Mouse (Mus musculus) heart, embryonic 15.5 days (tissue): ENCODE measurements around the gene Nbea. TPM values are rescaled to one million over a fixed set of nuclear protein-coding genes. Genes with fewer than 3 reads are reported as not detected.

Experiments used
- ATAC-seq: fragments of 200-750 bp; cut with Nextera tagmentation; replicated peaks from 2 replicates; pipeline ENCODE4 v1.8.0; 2017; ENCODE audit warnings: low read depth, moderate TSS enrichment; ENCODE audit not compliant: insufficient number of reproducible peaks, insufficient read depth, low FRiP score
- H3K27ac ChIP-seq: fragments of 300-500 bp; sonication (generic); 2 replicates; pipeline ENCODE4 v1.5.1; 2015; ENCODE audit warnings: mild to moderate bottlenecking, inconsistent platforms
- H3K27me3 ChIP-seq: fragments of 300-500 bp; sonication (generic); 2 replicates; pipeline ENCODE4 v1.6.1; 2015; ENCODE audit warnings: inconsistent platforms
- H3K36me3 ChIP-seq: fragments of 300-500 bp; sonication (generic); 2 replicates; pipeline ENCODE4 v1.6.1; 2015; ENCODE audit warnings: mild to moderate bottlenecking, inconsistent platforms
- H3K4me1 ChIP-seq: fragments of 300-500 bp; sonication (generic); replicated peaks from 2 replicates; pipeline ENCODE4 v1.6.1; 2015; ENCODE audit warnings: inconsistent platforms
- H3K4me2 ChIP-seq: fragments of 300-500 bp; sonication (generic); 2 replicates; pipeline ENCODE4 v1.6.1; 2015; ENCODE audit warnings: inconsistent platforms, mild to moderate bottlenecking, moderate library complexity
- H3K4me3 ChIP-seq: fragments of 300-500 bp; sonication (generic); 2 replicates; pipeline ENCODE4 v1.5.1; 2015; ENCODE audit warnings: mild to moderate bottlenecking, inconsistent platforms
- H3K9ac ChIP-seq: fragments of 300-500 bp; sonication (generic); 2 replicates; pipeline ENCODE4 v1.6.1; 2015; ENCODE audit warnings: mild to moderate bottlenecking, inconsistent platforms
- H3K9me3 ChIP-seq: fragments of 300-500 bp; sonication (generic); replicated peaks from 2 replicates; pipeline ENCODE4 v1.6.1; 2016; ENCODE audit warnings: inconsistent platforms
- WGBS: fragments of 180-500 bp; shearing (Covaris S2); methylation state at CpG from one replicate; pipeline ENCODE4 v1.1.7; 2015; ENCODE audit warnings: mixed read lengths; 5-methylcytosine and 5-hydroxymethylcytosine counted together
- polyA plus RNA-seq: library from polyadenylated mRNA; unstranded; fragments of >200 nt; fragmentation: Nextera tagmentation; extraction: Ambion mirVana; gene quantifications from 2 replicates; pipeline ENCODE4 v1.2.1, GENCODE M21; 2015

Nbea gene
- polyA plus RNA-seq, 1 experiment from 2014 or later, result 6.7 TPM

- H3K36me3 ChIP-seq, result no peaks in the 10 kb centered on the region
- no peak overlapping the region for H3K9ac ChIP-seq
- ATAC-seq, result no peak
- no peak overlapping the region for H3K4me3 ChIP-seq
- H3K9me3 ChIP-seq, result no peaks in the 10 kb centered on the region
- H3K27ac ChIP-seq, result no peak overlapping the region
- H3K27me3 ChIP-seq, result no peaks in the 10 kb centered on the region
- H3K4me2 ChIP-seq, result no peak overlapping the region
- 54% methylated on average over 3 of the region's 3 CpGs for WGBS
- no peaks in the 10 kb centered on the region for H3K4me1 ChIP-seq
These were observed 358.6 kb downstream of the Nbea start for GRCm38 (mm10) chr3:55824864-55825263.

GRCm38 (mm10) chr3:55819598-55819997 is 363.9 kb downstream of the Nbea start:
- no peak overlapping the region for H3K4me2 ChIP-seq
- H3K4me3 ChIP-seq, result no peak overlapping the region
- peaks cover 7% of the 10 kb centered on the region for H3K4me1 ChIP-seq
- H3K9ac ChIP-seq, result no peak overlapping the region
- H3K36me3 ChIP-seq, result no peaks in the 10 kb centered on the region
- no peaks in the 10 kb centered on the region for H3K9me3 ChIP-seq
- H3K27me3 ChIP-seq, result no peaks in the 10 kb centered on the region
- no peak for ATAC-seq
- H3K27ac ChIP-seq, result no peak overlapping the region

GRCm38 (mm10) chr3:55818082-55818481 is 365.4 kb downstream of the Nbea start:
- no peaks in the 10 kb centered on the region for H3K27me3 ChIP-seq
- no peak overlapping the region for H3K4me2 ChIP-seq
- no peak for ATAC-seq
- H3K4me3 ChIP-seq, result no peak overlapping the region
- H3K9ac ChIP-seq, result no peak overlapping the region
- peaks cover 7% of the 10 kb centered on the region for H3K4me1 ChIP-seq
- H3K36me3 ChIP-seq, result no peaks in the 10 kb centered on the region
- WGBS, result 89% methylated on average over 2 of the region's 2 CpGs
- no peak overlapping the region for H3K27ac ChIP-seq
- no peaks in the 10 kb centered on the region for H3K9me3 ChIP-seq

GRCm38 (mm10) chr3:55816638-55817375 is 366.7 kb downstream of the Nbea start:
- 44% methylated on average over 6 of the region's 6 CpGs for WGBS
- Histone ChIP-seq H3K4me3 (no peak overlapping the region), H3K36me3 (no peaks in the 10 kb centered on the region), H3K27ac (peak overlapping the region; percentile 46), H3K9ac (no peak overlapping the region), H3K4me1 (peaks cover 7% of the 10 kb centered on the region), H3K27me3 (no peaks in the 10 kb centered on the region), H3K9me3 (no peaks in the 10 kb centered on the region), H3K4me2 (no peak overlapping the region)
- no peak for ATAC-seq

GRCm38 (mm10) chr3:55816096-55816495 is 367.4 kb downstream of the Nbea start:
- Histone ChIP-seq H3K4me2 (no peak overlapping the region), H3K9me3 (no peaks in the 10 kb centered on the region), H3K4me3 (no peak overlapping the region), H3K27ac (no peak overlapping the region), H3K36me3 (no peaks in the 10 kb centered on the region), H3K27me3 (no peaks in the 10 kb centered on the region), H3K4me1 (peaks cover 7% of the 10 kb centered on the region), H3K9ac (no peak overlapping the region)
- ATAC-seq, result no peak
- 69% methylated on average over 5 of the region's 5 CpGs for WGBS

- WGBS, result 57% methylated on average over 5 of the region's 5 CpGs
- no peaks in the 10 kb centered on the region for H3K27me3 ChIP-seq
- H3K27ac ChIP-seq, result no peak overlapping the region
- no peak overlapping the region for H3K4me3 ChIP-seq
- ATAC-seq, result no peak
- H3K9me3 ChIP-seq, result no peaks in the 10 kb centered on the region
- no peaks in the 10 kb centered on the region for H3K36me3 ChIP-seq
- H3K4me2 ChIP-seq, result no peak overlapping the region
- H3K9ac ChIP-seq, result no peak overlapping the region
- peaks cover 7% of the 10 kb centered on the region for H3K4me1 ChIP-seq
These were observed 368.4 kb downstream of the Nbea start for GRCm38 (mm10) chr3:55814993-55815625.

GRCm38 (mm10) chr3:55794768-55795167 is 388.7 kb downstream of the Nbea start:
- Histone ChIP-seq H3K27me3 (no peaks in the 10 kb centered on the region), H3K36me3 (no peaks in the 10 kb centered on the region), H3K4me1 (peaks cover 15% of the 10 kb centered on the region), H3K9me3 (no peaks in the 10 kb centered on the region), H3K4me2 (no peak overlapping the region), H3K9ac (no peak overlapping the region), H3K4me3 (no peak overlapping the region), H3K27ac (0 out of 2 replicates have a peak overlapping the region, but pooled peaks have one; percentile 79)
- 66% methylated on average over 2 of the region's 2 CpGs for WGBS
- no peak for ATAC-seq

- peak; percentile 89 for ATAC-seq
- H3K9me3 ChIP-seq, result no peaks in the 10 kb centered on the region
- peak overlapping the region; percentile 79 for H3K27ac ChIP-seq
- H3K9ac ChIP-seq, result no peak overlapping the region; the same call in 1 of the 2 replicates
- peaks cover 15% of the 10 kb centered on the region for H3K4me1 ChIP-seq
- no peak overlapping the region for H3K4me3 ChIP-seq
- no peaks in the 10 kb centered on the region for H3K36me3 ChIP-seq
- H3K27me3 ChIP-seq, result peaks cover 5% of the 10 kb centered on the region; the same call in 1 of the 2 replicates
- WGBS, result 27% methylated on average over 7 of the region's 7 CpGs
- peak overlapping the region; percentile 16 for H3K4me2 ChIP-seq
These were observed 389.5 kb downstream of the Nbea start for GRCm38 (mm10) chr3:55793842-55794575.

- H3K4me3 ChIP-seq, result no peak overlapping the region
- peaks cover 5% of the 10 kb centered on the region; the same call in 1 of the 2 replicates for H3K27me3 ChIP-seq
- H3K27ac ChIP-seq, result no peak overlapping the region
- peaks cover 18% of the 10 kb centered on the region for H3K4me1 ChIP-seq
- H3K36me3 ChIP-seq, result no peaks in the 10 kb centered on the region
- no peak for ATAC-seq
- H3K9me3 ChIP-seq, result no peaks in the 10 kb centered on the region
- no peak overlapping the region for H3K4me2 ChIP-seq
- H3K9ac ChIP-seq, result no peak overlapping the region
- 57% methylated on average over 5 of the region's 5 CpGs for WGBS
These were observed 391.2 kb downstream of the Nbea start for GRCm38 (mm10) chr3:55792251-55792650.

GRCm38 (mm10) chr3:55790609-55791008 is 392.9 kb downstream of the Nbea start:
- peaks cover 18% of the 10 kb centered on the region for H3K27me3 ChIP-seq
- WGBS, result 83% methylated on average over 4 of the region's 4 CpGs
- H3K27ac ChIP-seq, result no peak overlapping the region
- H3K36me3 ChIP-seq, result no peaks in the 10 kb centered on the region
- no peak overlapping the region for H3K4me3 ChIP-seq
- H3K9me3 ChIP-seq, result no peaks in the 10 kb centered on the region
- H3K4me2 ChIP-seq, result no peak overlapping the region
- no peak for ATAC-seq
- peaks cover 18% of the 10 kb centered on the region for H3K4me1 ChIP-seq
- H3K9ac ChIP-seq, result no peak overlapping the region

GRCm38 (mm10) chr3:55789856-55790255 is 393.6 kb downstream of the Nbea start:
- no peak overlapping the region for H3K4me3 ChIP-seq
- no peaks in the 10 kb centered on the region for H3K9me3 ChIP-seq
- no peak overlapping the region for H3K4me2 ChIP-seq
- 75% methylated on average over 2 of the region's 2 CpGs for WGBS
- peaks cover 19% of the 10 kb centered on the region for H3K27me3 ChIP-seq
- H3K36me3 ChIP-seq, result no peaks in the 10 kb centered on the region
- no peak for ATAC-seq
- H3K27ac ChIP-seq, result no peak overlapping the region
- H3K9ac ChIP-seq, result no peak overlapping the region
- peaks cover 18% of the 10 kb centered on the region for H3K4me1 ChIP-seq
